Mouse (Mus musculus) lung, postnatal 0 days (tissue): ENCODE data around the gene Adgrf1.

Experiments
- CTCF ChIP-seq: IDR thresholded peaks from 2 replicates; pipeline ENCODE4 v1.5.1; 2016; ENCODE audit warnings: antibody characterized with exemption, mild to moderate bottlenecking
- EP300 ChIP-seq: IDR thresholded peaks from 2 replicates; pipeline ENCODE4 v1.6.1; 2016; ENCODE audit warnings: antibody characterized with exemption, mild to moderate bottlenecking, control low read depth

- no peak for TF ChIP-seq CTCF
- no peak for TF ChIP-seq EP300
These were observed 5.4 kb upstream of the Adgrf1 start for GRCm38 (mm10) chr17:43264739-43265138.
